Mouse (Mus musculus) left cerebral cortex, adult 8-10 months (tissue): ENCODE results near the gene AY074887. TPM values are rescaled to one million over a fixed set of nuclear protein-coding genes. Genes with fewer than 3 reads are reported as not detected.

Experiments used
- DNase-seq, 2 experiments: peaks; one replicate each; pipeline ENCODE4 v3.0.0; 2022; ENCODE audit warnings: low spot score in 2 of 2
- total RNA-seq, 4 experiments: library from RNA; stranded (reverse); gene quantifications; 2 replicates each; pipeline ENCODE4 v1.2.4; 2022

The AY074887 gene
- total RNA-seq, 4 experiments from 2014 or later, result not detected

DNA sequence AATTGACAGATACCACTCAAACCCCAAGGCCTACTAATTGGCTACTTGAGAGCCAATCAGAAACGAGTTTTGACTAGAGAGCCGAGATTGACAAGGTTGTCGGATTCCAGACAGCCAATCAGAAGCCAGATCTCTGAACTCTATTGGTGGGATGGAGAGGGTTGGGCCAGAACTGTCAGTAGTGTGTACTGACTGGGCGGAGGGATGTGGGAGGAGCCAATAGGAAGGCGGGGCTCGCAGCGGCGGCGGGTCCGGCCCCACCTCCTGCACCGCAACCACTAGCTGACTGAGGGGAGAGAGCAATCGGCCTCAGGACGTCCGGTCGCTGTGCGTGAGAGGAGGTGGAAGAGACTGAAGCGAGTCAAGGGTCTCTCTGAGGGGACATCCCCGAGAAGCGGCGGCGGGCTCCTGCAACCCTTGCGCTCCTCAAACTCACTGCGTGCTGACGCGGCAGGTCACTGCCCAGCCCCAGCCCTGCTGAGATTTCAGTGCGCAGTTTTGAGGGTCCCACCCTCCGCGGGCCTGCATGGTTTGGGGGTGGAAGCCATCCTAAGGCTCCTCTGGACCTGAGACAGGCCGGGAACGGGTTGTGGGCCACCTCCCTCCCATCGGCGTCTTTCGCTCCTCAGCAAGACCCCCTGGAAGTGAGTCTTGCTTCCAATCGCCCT is 33.7 kb downstream of the AY074887 start, which contains the start of gene Hykk:
Gene Hykk, plus strand, starts transcription at position 274 of the 668 bp plus-strand sequence.
- DNase-seq, result peak; percentile 61 to 94

- no peak for DNase-seq
Measured at GRCm38 (mm10) chr9:54916401-54916800, 34.4 kb downstream of the AY074887 start.

DNA sequence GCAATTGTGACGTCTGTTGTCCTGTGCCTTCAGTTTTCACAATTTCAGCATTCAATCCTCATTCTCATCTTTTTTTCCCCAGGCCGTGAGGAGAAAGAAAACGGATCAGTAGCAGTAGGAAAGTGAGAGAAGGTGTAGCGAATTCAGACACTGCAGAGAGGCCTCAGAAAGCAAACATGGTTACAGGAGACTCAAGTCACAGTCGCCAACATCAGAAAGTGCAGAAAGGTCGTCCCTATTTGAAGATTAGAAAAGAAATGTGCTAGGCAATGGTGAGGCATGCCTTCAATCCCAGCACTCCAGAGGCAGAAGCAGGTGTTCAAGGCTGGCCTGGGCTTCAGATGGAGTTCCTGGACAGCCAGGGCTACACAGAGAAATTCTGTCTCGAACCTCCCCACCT is 35.2 kb downstream of the AY074887 start:
- no peak for DNase-seq

GRCm38 (mm10) chr9:54909446-54909845 is 41.4 kb downstream of the AY074887 start:
- no peak for DNase-seq

Other genes with a start within 250 kb of the AY074887 start
- 10 to 100 TPM; 52.9 to 61.1 (median 53.4) TPM for gene Wdr61, start 216.5 kb downstream of the AY074887 start, total RNA-seq
- 1 to 10 TPM; 3.4 to 8.4 (median 6.4) TPM for gene Crabp1, start 186.2 kb downstream of the AY074887 start, total RNA-seq
- 10 to 100 TPM; 44.4 to 53.0 (median 48.8) TPM for gene Ireb2, start 87.2 kb downstream of the AY074887 start, total RNA-seq
- 1 to 10 TPM; 2.2 to 2.7 (median 2.6) TPM for gene Hykk, start 33.7 kb downstream of the AY074887 start, total RNA-seq
- 100 to 1,000 TPM; 110 to 125 (median 115) TPM for gene Psma4, start 208 bp downstream of the AY074887 start, total RNA-seq
- gene Chrna5, start 29.9 kb upstream of the AY074887 start, total RNA-seq, result 1 to 10 TPM; 3.7 to 5.8 (median 5.1) TPM
- 1 to 10 TPM in 1 of 4 experiments, under 1 TPM in 3; 0.57 to 1.1 (median 0.71) TPM for gene Chrna3, start 75.6 kb upstream of the AY074887 start, total RNA-seq
- under 1 TPM; 0.14 to 0.44 (median 0.19) TPM for gene Chrnb4, start 97.8 kb upstream of the AY074887 start, total RNA-seq
- 10 to 100 TPM; 65.1 to 76.6 (median 73.1) TPM for gene Ube2q2, start 197.9 kb upstream of the AY074887 start, total RNA-seq